In genomic region chr1:181256689-181257584, GRCm38 (mm10) we compare ENCODE assay signal across 7 mouse cellular contexts. TPM values are rescaled to one million over a fixed set of nuclear protein-coding genes. Genes with fewer than 3 reads are reported as not detected.
DNase-seq lines count a peak whose midpoint lies in the region; ATAC-seq and TF ChIP-seq lines count a peak whose summit lies in the region.

No protein-coding gene starts in this region.

- H3K4me3 ChIP-seq in forebrain, embryonic 15.5 days = peak overlapping the region; percentile 39
- H3K4me3 ChIP-seq in hindbrain, embryonic 11.5 days (ENCODE audit: low read depth, low read length) = peak overlapping the region; percentile 35
- H3K4me3 ChIP-seq in limb, embryonic 15.5 days = peak overlapping the region; percentile 38
- peak overlapping the region; percentile 24 for H3K4me3 ChIP-seq in midbrain, postnatal 0 days (ENCODE audit: low read depth, low read length)
- peak overlapping the region; percentile 43 for H3K4me3 ChIP-seq in stomach, embryonic 16.5 days (replicated peaks; ENCODE audit: low read length)

- no peaks in the 10 kb centered on the region for H3K36me3 ChIP-seq in forebrain, embryonic 15.5 days
- H3K36me3 ChIP-seq in hindbrain, embryonic 11.5 days (ENCODE audit: control insufficient read depth, insufficient read depth, low read length) = no peaks in the 10 kb centered on the region
- H3K36me3 ChIP-seq in limb, embryonic 15.5 days = no peaks in the 10 kb centered on the region
- H3K36me3 ChIP-seq in midbrain, postnatal 0 days (ENCODE audit: insufficient read depth, low read length) = no peaks in the 10 kb centered on the region
- H3K36me3 ChIP-seq in stomach, embryonic 16.5 days (ENCODE audit: control insufficient read depth, insufficient read depth, low read length) = no peaks in the 10 kb centered on the region

- in situ Hi-C loops in Patski (cut with MboI; ENCODE audit: low pct_unique_long_range_greater_than_20kb) = no loop called here

- peak overlapping the region; percentile 39 for H3K9ac ChIP-seq in forebrain, embryonic 15.5 days (replicated peaks)
- peak overlapping the region; percentile 57 for H3K9ac ChIP-seq in hindbrain, embryonic 11.5 days (ENCODE audit: low read depth, low read length)
- peak overlapping the region; percentile 35; the same call in 1 of the 2 replicates for H3K9ac ChIP-seq in limb, embryonic 15.5 days
- H3K9ac ChIP-seq in midbrain, postnatal 0 days (replicated peaks; ENCODE audit: low read length, poor library complexity, severe bottlenecking) = 0 out of 2 replicates have a peak overlapping the region, but pooled peaks have one; percentile 9
- H3K9ac ChIP-seq in stomach, embryonic 16.5 days (ENCODE audit: low read length) = peak overlapping the region; percentile 71

- 25% methylated on average over 36 of the region's 36 CpGs for WGBS in forebrain, embryonic 15.5 days
- WGBS in hindbrain, embryonic 11.5 days = 21% methylated on average over 36 of the region's 36 CpGs
- WGBS in limb, embryonic 15.5 days = 14% methylated on average over 34 of the region's 36 CpGs
- 26% methylated on average over 35 of the region's 36 CpGs for WGBS in midbrain, postnatal 0 days
- WGBS in stomach, embryonic 16.5 days = 16% methylated on average over 36 of the region's 36 CpGs

- peaks cover 22% of the 10 kb centered on the region for H3K4me1 ChIP-seq in forebrain, embryonic 15.5 days
- H3K4me1 ChIP-seq in hindbrain, embryonic 11.5 days (replicated peaks; ENCODE audit: control insufficient read depth, insufficient read depth, low read length) = peaks cover 6% of the 10 kb centered on the region; the same call in 1 of the 2 replicates
- peaks cover 32% of the 10 kb centered on the region for H3K4me1 ChIP-seq in limb, embryonic 15.5 days
- H3K4me1 ChIP-seq in midbrain, postnatal 0 days (ENCODE audit: insufficient read depth, low read length) = peaks cover 8% of the 10 kb centered on the region; the same call in 1 of the 2 replicates
- peaks cover 35% of the 10 kb centered on the region for H3K4me1 ChIP-seq in stomach, embryonic 16.5 days (ENCODE audit: control insufficient read depth, insufficient read depth, low read length)

- H3K9me3 ChIP-seq in forebrain, embryonic 15.5 days = no peaks in the 10 kb centered on the region
- no peaks in the 10 kb centered on the region for H3K9me3 ChIP-seq in hindbrain, embryonic 11.5 days (ENCODE audit: control insufficient read depth, low read length)
- H3K9me3 ChIP-seq in limb, embryonic 15.5 days = no peaks in the 10 kb centered on the region
- H3K9me3 ChIP-seq in midbrain, postnatal 0 days (ENCODE audit: low read length) = no peaks in the 10 kb centered on the region
- H3K9me3 ChIP-seq in stomach, embryonic 16.5 days (replicated peaks; ENCODE audit: control insufficient read depth, low read length) = no peaks in the 10 kb centered on the region

- no peaks in the 10 kb centered on the region for H3K27me3 ChIP-seq in Patski
- H3K27me3 ChIP-seq in forebrain, embryonic 15.5 days = no peaks in the 10 kb centered on the region
- no peaks in the 10 kb centered on the region for H3K27me3 ChIP-seq in hindbrain, embryonic 11.5 days (ENCODE audit: control insufficient read depth, insufficient read depth, low read length)
- H3K27me3 ChIP-seq in limb, embryonic 15.5 days = peaks cover 13% of the 10 kb centered on the region; the same call in 1 of the 2 replicates
- no peaks in the 10 kb centered on the region for H3K27me3 ChIP-seq in midbrain, postnatal 0 days (ENCODE audit: insufficient read depth, low read length)
- H3K27me3 ChIP-seq in stomach, embryonic 16.5 days (ENCODE audit: control insufficient read depth, insufficient read depth, low read length) = no peaks in the 10 kb centered on the region

- H3K27ac ChIP-seq in forebrain, embryonic 15.5 days (replicated peaks) = peak overlapping the region; percentile 60
- H3K27ac ChIP-seq in hindbrain, embryonic 11.5 days (ENCODE audit: low read depth, low read length) = peak overlapping the region; percentile 60
- peak overlapping the region; percentile 78 for H3K27ac ChIP-seq in limb, embryonic 15.5 days
- no peak overlapping the region for H3K27ac ChIP-seq in midbrain, postnatal 0 days (ENCODE audit: low read depth, low read length)
- peak overlapping the region; percentile 96 for H3K27ac ChIP-seq in stomach, embryonic 16.5 days (ENCODE audit: low read length)

- CTCF ChIA-PET in Patski (lab: Charles Lee) = interaction anchor here (1.2 kb wide), 1 partner anchor 8 kb away, joined by 3 read pairs; no protein-coding TSS in a partner anchor

- peak; percentile 52 for ATAC-seq in Patski
- ATAC-seq in forebrain, embryonic 15.5 days (replicated peaks) = peak; percentile 47
- peak; percentile 67 for ATAC-seq in hindbrain, embryonic 11.5 days (ENCODE audit: low FRiP score)
- ATAC-seq in limb, embryonic 15.5 days (ENCODE audit: insufficient number of reproducible peaks, low FRiP score, low TSS enrichment, low read depth) = peak; percentile 74
- ATAC-seq in midbrain, postnatal 0 days (ENCODE audit: low FRiP score) = peak; percentile 56; the same call in 1 of the 2 replicates
- peak; percentile 90 for ATAC-seq in stomach, embryonic 16.5 days (ENCODE audit: insufficient read depth, low FRiP score)

- TF ChIP-seq CTCF in Patski (IDR thresholded peaks at IDR 0.05) = no peak
- TF ChIP-seq CTCF in midbrain, postnatal 0 days (IDR thresholded peaks at IDR 0.05) = no peak

- H3K4me2 ChIP-seq in forebrain, embryonic 15.5 days (replicated peaks) = peak overlapping the region; percentile 73
- peak overlapping the region; percentile 77 for H3K4me2 ChIP-seq in hindbrain, embryonic 11.5 days (replicated peaks; ENCODE audit: low read depth, low read length)
- H3K4me2 ChIP-seq in limb, embryonic 15.5 days = peak overlapping the region; percentile 79
- H3K4me2 ChIP-seq in midbrain, postnatal 0 days (ENCODE audit: low read depth, low read length, poor library complexity, severe bottlenecking) = peak overlapping the region; percentile 69
- H3K4me2 ChIP-seq in stomach, embryonic 16.5 days (ENCODE audit: low read depth, low read length) = peak overlapping the region; percentile 81

- no peak for DNase-seq in Patski (ENCODE audit: low read depth, low spot score)
- peak; percentile 92 for DNase-seq in c-Kit-positive CD71-positive TER-119-negative erythroid progenitor cells, embryonic 14.5 days (ENCODE audit: low read depth)
- DNase-seq in hindbrain, embryonic 11.5 days (ENCODE audit: low spot score) = peak; percentile 63
- DNase-seq in midbrain, postnatal 0 days (ENCODE audit: low spot score) = peak; percentile 19

- POLR2A ChIA-PET in Patski (lab: Charles Lee) = interaction anchor here (1.5 kb wide), 1 partner anchor 11 kb away, joined by 4 read pairs; no protein-coding TSS in a partner anchor

RNA-seq across cellular contexts. Expression of gene Wdr26, which starts 45.1 kb away (rescaled TPM):
- polyA plus RNA-seq in Patski (2021) = 128 TPM
- polyA plus RNA-seq in forebrain, embryonic 15.5 days (2015; fragmentation: Nextera tagmentation; extraction: Ambion mirVana) = 36.0 and 37.8 TPM in 2 replicates
- polyA plus RNA-seq in hindbrain, embryonic 11.5 days (2014; fragmentation: Nextera tagmentation; extraction: Ambion mirVana) = 41.3 and 50.1 TPM in 2 replicates
- polyA plus RNA-seq in limb, embryonic 15.5 days (2015; fragmentation: Nextera tagmentation; extraction: Ambion mirVana) = 28.3 and 32.6 TPM in 2 replicates
- 49.6 and 66.9 TPM in 2 replicates for total RNA-seq in midbrain, postnatal 0 days (2014; rRNA removed)
- polyA plus RNA-seq in midbrain, postnatal 0 days (2015; fragmentation: Nextera tagmentation; extraction: Ambion mirVana) = 31.4 and 44.1 TPM in 2 replicates
- 24.7 and 25.9 TPM in 2 replicates for polyA plus RNA-seq in stomach, embryonic 16.5 days (2015; fragmentation: Nextera tagmentation; extraction: Ambion mirVana)

Comparison
In these comparisons a context has a peak if more than half of its experiments do, and no peak if none do; other contexts are left out.
1. H3K9ac ChIP-seq: peak in every context shown above with its lines; median percentile 71 in stomach, embryonic 16.5 days; 57 in hindbrain, embryonic 11.5 days; 39 in forebrain, embryonic 15.5 days; 35 in limb, embryonic 15.5 days; 9 in midbrain, postnatal 0 days.